Mouse (Mus musculus) hindbrain, embryonic 12.5 days (tissue): ENCODE results near the gene Hist1h2ah. TPM values are rescaled to one million over a fixed set of nuclear protein-coding genes. Genes with fewer than 3 reads are reported as not detected.
A peak's percentile ranks its signal among the peaks of the same experiment; 100 is the strongest.

Experiments
- ATAC-seq: fragments of 200-750 bp; cut with Nextera tagmentation; 2 replicates; pipeline ENCODE4 v1.8.0; 2017; ENCODE audit warnings: moderate TSS enrichment; ENCODE audit not compliant: low FRiP score
- H3K27ac ChIP-seq: fragments of 300-500 bp; sonication (generic); 2 replicates; pipeline ENCODE4 v1.5.1; 2016; ENCODE audit warnings: mild to moderate bottlenecking
- H3K27me3 ChIP-seq: fragments of 300-500 bp; sonication (generic); 2 replicates; pipeline ENCODE4 v1.6.1; 2016; ENCODE audit warnings: mild to moderate bottlenecking
- H3K36me3 ChIP-seq: fragments of 300-500 bp; sonication (generic); 2 replicates; pipeline ENCODE4 v1.6.1; 2016; ENCODE audit warnings: mild to moderate bottlenecking
- H3K4me1 ChIP-seq: fragments of 300-500 bp; sonication (generic); 2 replicates; pipeline ENCODE4 v1.6.1; 2016
- H3K4me2 ChIP-seq: fragments of 300-500 bp; sonication (generic); replicated peaks from 2 replicates; pipeline ENCODE4 v1.6.1; 2016; ENCODE audit warnings: mild to moderate bottlenecking
- H3K4me3 ChIP-seq: fragments of 300-500 bp; sonication (generic); 2 replicates; pipeline ENCODE4 v1.5.1; 2016; ENCODE audit warnings: mild to moderate bottlenecking
- H3K9ac ChIP-seq: fragments of 300-500 bp; sonication (generic); 2 replicates; pipeline ENCODE4 v1.6.1; 2016; ENCODE audit warnings: mild to moderate bottlenecking, moderate library complexity
- H3K9me3 ChIP-seq: fragments of 300-500 bp; sonication (generic); replicated peaks from 2 replicates; pipeline ENCODE4 v1.6.1; 2016; ENCODE audit warnings: mild to moderate bottlenecking
- WGBS: fragments of 180-500 bp; shearing (Covaris S2); methylation state at CpG from one replicate; pipeline ENCODE4 v1.1.7; 2016; 5-methylcytosine and 5-hydroxymethylcytosine counted together
- polyA plus RNA-seq: library from polyadenylated mRNA; unstranded; fragments of >200 nt; fragmentation: Nextera tagmentation; extraction: Ambion mirVana; gene quantifications from 2 replicates; pipeline ENCODE4 v1.2.1, GENCODE M21; 2016

The Hist1h2ah gene
- polyA plus RNA-seq, 1 experiment from 2014 or later = 17.9 TPM

GRCm38 (mm10) chr13:22015479-22016450 is 19.6 kb downstream of the Hist1h2ah start:
- no peak overlapping the region for H3K4me3 ChIP-seq
- no peaks in the 10 kb centered on the region for H3K9me3 ChIP-seq
- H3K4me2 ChIP-seq = no peak overlapping the region
- H3K27me3 ChIP-seq = peaks cover 75% of the 10 kb centered on the region
- H3K27ac ChIP-seq = no peak overlapping the region
- no peaks in the 10 kb centered on the region for H3K4me1 ChIP-seq
- no peaks in the 10 kb centered on the region for H3K36me3 ChIP-seq
- ATAC-seq = no peak
- no peak overlapping the region for H3K9ac ChIP-seq
- 15% methylated on average over 27 of the region's 27 CpGs for WGBS

- ATAC-seq = no peak
- H3K27me3 ChIP-seq = peaks cover 82% of the 10 kb centered on the region
These were observed 20.9 kb downstream of the Hist1h2ah start for GRCm38 (mm10) chr13:22014411-22014845.

GRCm38 (mm10) chr13:22013716-22014115 is 21.7 kb downstream of the Hist1h2ah start:
- Histone ChIP-seq H3K4me1 (no peaks in the 10 kb centered on the region), H3K36me3 (no peaks in the 10 kb centered on the region), H3K27ac (no peak overlapping the region), H3K27me3 (peaks cover 82% of the 10 kb centered on the region), H3K9me3 (no peaks in the 10 kb centered on the region), H3K4me2 (no peak overlapping the region), H3K4me3 (no peak overlapping the region), H3K9ac (no peak overlapping the region)
- ATAC-seq = no peak
- WGBS = 16% methylated on average over 13 of the region's 13 CpGs

More at GRCm38 (mm10) chr13:22014411-22014845, 20.9 kb downstream of the Hist1h2ah start:
- Histone ChIP-seq H3K4me1 (no peaks in the 10 kb centered on the region), H3K4me2 (peak overlapping the region; percentile 15; the same call in 1 of the 2 replicates), H3K4me3 (0 out of 2 replicates have a peak overlapping the region, but pooled peaks have one; percentile 7), H3K27ac (no peak overlapping the region), H3K36me3 (no peaks in the 10 kb centered on the region), H3K9me3 (no peaks in the 10 kb centered on the region), H3K9ac (no peak overlapping the region)
- 14% methylated on average over 17 of the region's 17 CpGs for WGBS

- H3K4me2 ChIP-seq = no peak within 1 kb of the TSS
- H3K27me3 ChIP-seq = peaks cover 96% of the 10 kb centered on the region
- H3K36me3 ChIP-seq = no peaks in the 10 kb centered on the region
- H3K4me3 ChIP-seq = no peak within 1 kb of the TSS
- H3K27ac ChIP-seq = no peak within 1 kb of the TSS
- peaks cover 16% of the 10 kb centered on the region for H3K4me1 ChIP-seq
- no peak within 1 kb of the TSS for H3K9ac ChIP-seq
- no peaks in the 10 kb centered on the region for H3K9me3 ChIP-seq
- ATAC-seq = no peak
- WGBS = 35% methylated on average over 7 of the region's 7 CpGs
These were observed 25.7 kb downstream of the Hist1h2ah start, which contains the start of gene Prss16 for GRCm38 (mm10) chr13:22009642-22010041. TSS of gene Prss16 (minus strand) at chr13:22009742.

- peaks cover 96% of the 10 kb centered on the region for H3K27me3 ChIP-seq
- H3K4me2 ChIP-seq = no peak overlapping the region
- ATAC-seq = no peak
- H3K4me1 ChIP-seq = peaks cover 16% of the 10 kb centered on the region
- H3K4me3 ChIP-seq = no peak overlapping the region
- no peaks in the 10 kb centered on the region for H3K36me3 ChIP-seq
- WGBS = 80% methylated on average over 3 of the region's 3 CpGs
- no peak overlapping the region for H3K9ac ChIP-seq
- no peaks in the 10 kb centered on the region for H3K9me3 ChIP-seq
- H3K27ac ChIP-seq = no peak overlapping the region
These were observed 26.7 kb downstream of the Hist1h2ah start for GRCm38 (mm10) chr13:22008707-22009106.

GRCm38 (mm10) chr13:22007872-22008271 is 27.5 kb downstream of the Hist1h2ah start:
- H3K27ac ChIP-seq = no peak overlapping the region
- no peak overlapping the region for H3K4me2 ChIP-seq
- no peak overlapping the region for H3K9ac ChIP-seq
- H3K9me3 ChIP-seq = no peaks in the 10 kb centered on the region
- no peak overlapping the region for H3K4me3 ChIP-seq
- peaks cover 16% of the 10 kb centered on the region for H3K4me1 ChIP-seq
- H3K36me3 ChIP-seq = no peaks in the 10 kb centered on the region
- peaks cover 98% of the 10 kb centered on the region for H3K27me3 ChIP-seq
- no peak for ATAC-seq
- WGBS = 48% methylated on average over 7 of the region's 7 CpGs

- H3K27me3 ChIP-seq = peaks cover 98% of the 10 kb centered on the region
- H3K4me3 ChIP-seq = peak overlapping the region; percentile 46
- no peak for ATAC-seq
- peak overlapping the region; percentile 81 for H3K4me2 ChIP-seq
- WGBS = 2% methylated on average over 18 of the region's 18 CpGs
- no peaks in the 10 kb centered on the region for H3K9me3 ChIP-seq
- no peaks in the 10 kb centered on the region for H3K36me3 ChIP-seq
- no peak overlapping the region for H3K27ac ChIP-seq
- H3K4me1 ChIP-seq = peaks cover 16% of the 10 kb centered on the region
- H3K9ac ChIP-seq = no peak overlapping the region
These were observed 28.3 kb downstream of the Hist1h2ah start for GRCm38 (mm10) chr13:22007121-22007510.

- WGBS = under 1% methylated on average over 38 of the region's 38 CpGs
- H3K4me2 ChIP-seq = peak overlapping the region; percentile 81
- ATAC-seq = peak; percentile 69; the same call in 1 of the 2 replicates
- peaks cover 100% of the 10 kb centered on the region for H3K27me3 ChIP-seq
- H3K4me3 ChIP-seq = peak overlapping the region; percentile 46
- H3K9ac ChIP-seq = no peak overlapping the region
- H3K9me3 ChIP-seq = no peaks in the 10 kb centered on the region
- H3K36me3 ChIP-seq = no peaks in the 10 kb centered on the region
- peaks cover 16% of the 10 kb centered on the region for H3K4me1 ChIP-seq
- H3K27ac ChIP-seq = no peak overlapping the region
These were observed 28.8 kb downstream of the Hist1h2ah start for GRCm38 (mm10) chr13:22006334-22007120.

- under 1% methylated on average over 45 of the region's 45 CpGs for WGBS
- H3K27me3 ChIP-seq = peaks cover 100% of the 10 kb centered on the region
These were observed 29.6 kb downstream of the Hist1h2ah start for GRCm38 (mm10) chr13:22005605-22006333.

GRCm38 (mm10) chr13:22001823-22002222 is 33.5 kb downstream of the Hist1h2ah start:
- Histone ChIP-seq H3K36me3 (no peaks in the 10 kb centered on the region), H3K27ac (no peak overlapping the region), H3K4me1 (peaks cover 18% of the 10 kb centered on the region), H3K4me3 (no peak overlapping the region), H3K27me3 (peaks cover 99% of the 10 kb centered on the region), H3K9ac (no peak overlapping the region), H3K9me3 (no peaks in the 10 kb centered on the region), H3K4me2 (no peak overlapping the region)
- no peak for ATAC-seq
- 29% methylated on average over 5 of the region's 5 CpGs for WGBS

More at GRCm38 (mm10) chr13:22005605-22006333, 29.6 kb downstream of the Hist1h2ah start:
- no peak overlapping the region for H3K9ac ChIP-seq
- H3K27ac ChIP-seq = no peak overlapping the region
- H3K9me3 ChIP-seq = no peaks in the 10 kb centered on the region
- peaks cover 16% of the 10 kb centered on the region for H3K4me1 ChIP-seq
- peak; percentile 69; the same call in 1 of the 2 replicates for ATAC-seq
- no peaks in the 10 kb centered on the region for H3K36me3 ChIP-seq
- peak overlapping the region; percentile 46 for H3K4me3 ChIP-seq
- peak overlapping the region; percentile 81 for H3K4me2 ChIP-seq

GRCm38 (mm10) chr13:22001346-22001745 is 34.0 kb downstream of the Hist1h2ah start:
- no peak overlapping the region for H3K27ac ChIP-seq
- ATAC-seq = no peak
- no peak overlapping the region for H3K4me3 ChIP-seq
- H3K9me3 ChIP-seq = no peaks in the 10 kb centered on the region
- no peak overlapping the region for H3K4me2 ChIP-seq
- H3K4me1 ChIP-seq = peaks cover 17% of the 10 kb centered on the region
- WGBS = 46% methylated on average over 2 of the region's 2 CpGs
- H3K9ac ChIP-seq = no peak overlapping the region
- no peaks in the 10 kb centered on the region for H3K36me3 ChIP-seq
- H3K27me3 ChIP-seq = peaks cover 99% of the 10 kb centered on the region
